Mouse (Mus musculus) naive thymus-derived CD4-positive, alpha-beta T cell, adult 2 months (primary cell): Measurements from ENCODE around the gene Ddx47.

ENCODE experiments used
- DNase-seq: peaks from one replicate; pipeline ENCODE4 v3.0.0-alpha.2; 2011; ENCODE audit warnings: low read depth

Ddx47 gene

GRCm38 (mm10) chr6:135006372-135006771, 5.0 kb upstream of the Ddx47 start:
- no peak for DNase-seq

- no peak for DNase-seq
Observed at GRCm38 (mm10) chr6:135011734-135012116, 313 bp downstream of the Ddx47 start.

DNA sequence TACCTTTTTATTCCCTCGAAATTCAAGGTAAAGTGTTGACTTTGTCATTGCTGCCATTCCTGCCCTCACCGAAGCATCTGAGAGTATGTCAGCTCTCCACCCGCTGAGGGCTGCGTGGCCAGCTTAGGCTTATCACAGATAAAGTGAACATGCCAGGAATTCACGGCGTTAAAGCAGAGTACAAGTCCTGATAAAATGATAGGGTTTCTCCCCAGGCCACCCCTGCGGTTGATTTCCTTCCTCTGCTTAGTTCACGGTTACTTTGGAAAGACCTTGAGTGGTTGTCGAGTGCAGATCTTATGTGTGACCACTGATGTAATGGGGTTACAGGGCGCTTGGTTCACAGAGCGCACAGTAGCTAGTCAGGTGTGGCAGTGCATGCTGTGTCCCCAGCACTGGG, 5.8 kb downstream of the Ddx47 start:
- no peak for DNase-seq

DNA sequence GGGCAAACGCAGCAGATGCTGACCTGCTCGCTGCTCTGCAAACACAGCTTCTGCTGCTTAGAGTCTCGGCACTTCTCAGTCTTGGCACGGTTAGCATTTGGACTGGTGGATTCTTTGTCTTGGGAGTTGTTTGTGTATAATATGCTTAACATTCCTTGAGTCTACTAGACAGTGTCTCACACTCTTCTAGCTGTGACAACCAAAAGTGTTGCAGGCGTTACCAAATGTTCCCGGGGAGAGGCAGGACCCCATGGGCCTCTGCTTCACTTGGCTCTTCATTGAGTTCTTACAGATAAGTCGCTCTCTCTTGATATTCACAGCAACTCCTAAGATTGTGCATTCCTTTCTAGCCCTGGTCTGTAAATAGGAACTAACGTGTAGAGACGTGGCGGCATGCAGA, 8.2 kb downstream of the Ddx47 start:
- no peak for DNase-seq

DNA sequence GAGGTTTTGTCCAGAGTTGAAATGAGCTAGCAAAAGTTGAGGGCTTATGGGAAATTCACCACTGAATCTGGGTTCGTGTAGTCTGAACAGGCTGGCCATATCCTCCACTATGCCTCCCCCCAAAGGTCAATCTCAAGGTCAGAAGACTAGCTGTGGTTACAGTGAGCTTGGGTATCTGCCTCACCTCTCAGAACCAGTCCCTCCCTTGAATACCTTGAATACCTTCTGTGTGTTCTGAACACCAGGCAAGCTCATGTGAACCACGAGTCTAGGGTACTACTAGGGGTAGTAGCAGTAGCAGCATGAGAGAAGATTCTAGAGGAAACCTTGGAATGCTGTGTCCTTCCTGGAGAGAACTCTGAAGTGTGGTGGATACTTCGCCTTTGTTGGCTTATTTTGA, 10.2 kb downstream of the Ddx47 start:
- no peak for DNase-seq

DNA sequence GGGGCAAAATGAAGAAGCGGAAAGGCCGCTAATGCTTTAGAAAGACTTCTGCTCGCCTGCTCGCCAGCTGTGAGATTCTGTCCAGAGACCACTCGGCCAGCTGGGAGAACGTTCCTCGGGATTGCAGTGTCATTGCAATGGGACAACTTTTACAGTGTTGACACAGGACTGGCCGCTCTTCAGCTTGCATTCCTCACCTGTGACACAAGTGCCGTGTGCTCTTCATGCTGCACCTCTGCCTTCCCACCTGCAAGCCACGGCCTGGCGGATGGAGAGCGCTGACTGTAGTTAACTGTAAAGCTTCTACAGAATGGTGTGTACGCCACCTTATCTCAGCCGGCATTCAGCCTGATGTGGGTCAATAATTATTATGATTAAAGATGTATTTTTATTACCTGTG, 12.0 kb downstream of the Ddx47 start:
- DNase-seq, result no peak

DNA sequence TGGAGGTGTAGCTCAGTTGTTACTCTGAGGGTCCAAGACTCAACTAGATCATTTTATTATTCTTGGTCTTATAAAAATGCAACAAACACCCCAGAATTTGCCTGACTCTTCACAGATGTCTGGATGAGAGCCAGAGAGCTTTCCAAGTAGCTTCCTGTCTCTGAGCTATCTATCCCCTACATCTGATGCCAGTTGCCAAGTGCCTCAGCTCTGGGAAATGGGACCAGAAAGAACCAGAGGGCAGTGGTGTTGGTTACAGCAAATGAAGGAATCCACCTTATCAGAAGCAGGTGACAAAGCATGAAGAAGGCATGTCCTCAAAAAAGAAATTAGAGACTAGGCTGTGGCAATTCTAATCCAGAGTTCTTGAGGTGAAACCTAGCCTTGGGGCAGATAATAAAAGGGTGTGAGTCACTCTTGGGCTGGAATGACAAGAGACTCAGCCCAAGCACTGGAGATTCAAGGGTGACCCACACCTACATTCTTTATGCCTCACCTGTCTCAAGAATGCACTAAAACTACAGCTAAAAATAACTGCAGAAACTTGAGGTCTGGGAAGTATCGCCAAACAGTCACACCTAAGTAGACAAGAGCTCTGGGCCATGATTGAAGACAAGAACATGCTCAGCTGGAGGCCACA, 13.5 kb downstream of the Ddx47 start:
- DNase-seq, result no peak

- peak; percentile 51 for DNase-seq
Observed at GRCm38 (mm10) chr6:135026232-135026631, 14.8 kb downstream of the Ddx47 start.

DNA sequence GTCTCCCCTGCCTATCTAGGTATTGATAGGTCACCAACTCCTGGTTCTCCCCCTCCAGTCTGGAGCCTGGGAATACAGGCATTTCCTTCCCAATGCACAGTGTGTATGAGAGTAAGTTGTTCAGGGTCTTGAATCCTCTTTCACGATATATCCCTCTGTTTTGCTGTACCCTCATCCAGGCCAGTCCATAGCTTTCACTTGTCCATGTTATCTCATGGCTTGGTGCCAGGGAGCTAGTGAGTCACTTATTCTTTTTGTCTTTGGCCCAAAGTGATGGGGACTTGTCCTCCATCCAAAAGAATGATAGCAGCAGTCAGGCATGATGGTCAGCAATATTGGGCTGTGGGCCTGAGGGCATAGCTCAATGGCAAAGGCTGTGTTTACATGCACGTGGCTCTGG, 15.3 kb downstream of the Ddx47 start:
- no peak for DNase-seq

GRCm38 (mm10) chr6:135029246-135029645, 17.8 kb downstream of the Ddx47 start:
- no peak for DNase-seq

- DNase-seq, result no peak
Observed at GRCm38 (mm10) chr6:135038674-135039073, 27.3 kb downstream of the Ddx47 start.

DNA sequence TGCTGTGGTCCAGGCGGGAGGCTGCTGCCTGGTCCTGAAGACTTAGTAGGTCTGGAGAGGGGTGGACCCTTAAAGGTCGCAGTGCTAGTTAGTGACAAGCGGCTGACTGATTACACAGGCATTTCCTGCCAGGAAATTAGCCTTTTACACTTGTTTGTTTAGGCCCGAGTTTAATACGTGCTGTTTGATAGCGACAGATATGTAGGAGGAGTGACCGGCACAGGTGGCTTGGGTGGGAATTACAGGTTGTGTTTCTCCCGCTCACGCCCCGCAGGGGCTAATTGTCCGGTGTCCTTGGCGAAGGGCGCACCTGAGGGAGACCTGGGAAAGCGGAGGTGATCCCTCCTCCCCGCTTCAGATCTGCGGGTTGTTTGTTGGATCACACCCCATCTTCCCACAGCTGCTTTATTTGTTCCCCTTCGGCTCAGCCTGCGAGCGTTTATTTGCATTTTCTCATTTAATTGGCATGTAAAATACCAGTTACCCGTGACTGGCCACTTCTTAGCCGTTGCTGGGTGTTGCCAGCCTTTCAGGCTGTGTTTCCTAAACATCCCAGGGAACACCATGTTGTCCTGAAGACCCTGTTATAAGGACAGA, 29.0 kb downstream of the Ddx47 start:
- no peak for DNase-seq

- no peak for DNase-seq
Observed at GRCm38 (mm10) chr6:135041930-135042329, 30.5 kb downstream of the Ddx47 start.

DNA sequence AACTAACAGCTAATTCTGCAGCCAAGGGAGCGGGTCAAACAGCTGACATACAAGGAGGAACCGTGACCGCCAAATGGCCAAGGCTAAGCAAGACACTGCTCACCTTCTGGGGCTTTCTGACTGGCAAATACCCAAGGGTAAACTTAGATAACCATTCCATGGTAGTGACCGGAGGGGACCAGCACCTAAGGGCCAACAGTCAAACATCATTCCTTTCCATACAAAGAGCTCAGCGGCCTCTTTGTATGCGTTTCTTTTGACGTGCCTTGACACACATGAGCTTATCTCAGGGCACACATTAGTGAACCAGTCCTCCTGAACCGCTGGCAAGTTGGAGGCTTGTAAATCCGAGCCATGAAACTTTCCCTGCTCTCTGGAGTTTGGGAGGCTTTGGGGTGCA, 35.9 kb downstream of the Ddx47 start:
- no peak for DNase-seq

- no peak for DNase-seq
Observed at GRCm38 (mm10) chr6:135048509-135048908, 37.1 kb downstream of the Ddx47 start.

DNA sequence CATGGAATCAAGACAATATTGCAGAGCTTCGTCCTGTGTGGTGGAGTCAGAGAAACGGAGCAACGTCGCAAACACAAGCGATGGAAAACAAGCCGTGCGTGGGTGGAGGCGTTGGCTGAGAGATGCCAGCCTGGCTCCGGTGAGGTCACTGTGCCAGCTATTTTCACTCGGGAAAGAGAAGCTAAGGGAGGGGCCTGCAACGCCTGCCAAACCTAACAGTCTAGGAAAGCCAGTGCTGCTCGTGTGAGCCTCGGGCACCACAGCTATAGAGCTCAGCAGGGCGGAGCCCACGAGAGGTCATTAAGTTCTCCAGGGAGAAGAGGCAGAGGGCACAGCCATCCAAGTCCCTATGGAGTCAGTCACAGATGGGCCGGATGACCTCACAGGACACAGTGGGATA, 37.5 kb downstream of the Ddx47 start:
- no peak for DNase-seq

- DNase-seq, result no peak
Observed at GRCm38 (mm10) chr6:135053789-135054188, 42.4 kb downstream of the Ddx47 start.

DNA sequence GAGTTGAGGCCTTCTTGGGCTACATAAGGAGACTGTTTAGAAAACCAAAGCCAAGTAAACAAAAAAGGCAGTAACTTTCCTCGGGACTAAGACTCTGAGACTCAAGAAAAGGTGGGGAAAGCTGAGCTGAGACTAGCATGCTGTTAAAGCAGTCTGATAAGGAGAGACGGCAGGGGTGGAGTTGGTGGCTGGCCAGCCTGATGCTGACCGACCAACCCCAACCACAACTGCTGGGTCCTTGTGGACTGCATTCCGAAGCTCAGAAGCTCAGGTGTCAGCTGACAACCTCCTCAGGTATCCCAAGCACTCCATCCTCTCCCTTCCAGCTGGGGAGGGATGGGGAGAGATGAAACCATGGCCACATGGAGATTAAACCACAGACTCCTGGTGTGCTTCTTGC, 44.5 kb downstream of the Ddx47 start:
- DNase-seq, result no peak

GRCm38 (mm10) chr6:135060728-135061127, 49.3 kb downstream of the Ddx47 start:
- DNase-seq, result no peak

DNA sequence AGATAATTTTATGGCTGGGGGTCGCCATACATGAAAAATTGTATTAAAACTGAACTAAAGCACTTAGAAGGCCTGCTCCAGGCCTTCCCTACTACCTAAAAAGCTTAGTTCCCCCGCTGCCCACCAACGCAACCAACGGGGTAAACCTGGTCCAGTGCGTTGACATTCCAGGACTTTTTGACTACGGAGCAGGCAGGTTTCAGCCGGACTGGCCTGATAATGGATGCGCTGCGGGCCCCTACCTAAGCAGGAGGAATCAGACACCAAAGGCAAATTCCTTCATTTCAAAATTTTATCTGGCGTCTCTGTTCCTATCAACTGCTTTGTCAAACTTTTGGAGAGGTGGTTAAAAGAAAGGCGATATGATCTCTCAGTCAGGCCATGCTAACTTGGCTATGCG, 53.2 kb downstream of the Ddx47 start:
- DNase-seq, result no peak

DNA sequence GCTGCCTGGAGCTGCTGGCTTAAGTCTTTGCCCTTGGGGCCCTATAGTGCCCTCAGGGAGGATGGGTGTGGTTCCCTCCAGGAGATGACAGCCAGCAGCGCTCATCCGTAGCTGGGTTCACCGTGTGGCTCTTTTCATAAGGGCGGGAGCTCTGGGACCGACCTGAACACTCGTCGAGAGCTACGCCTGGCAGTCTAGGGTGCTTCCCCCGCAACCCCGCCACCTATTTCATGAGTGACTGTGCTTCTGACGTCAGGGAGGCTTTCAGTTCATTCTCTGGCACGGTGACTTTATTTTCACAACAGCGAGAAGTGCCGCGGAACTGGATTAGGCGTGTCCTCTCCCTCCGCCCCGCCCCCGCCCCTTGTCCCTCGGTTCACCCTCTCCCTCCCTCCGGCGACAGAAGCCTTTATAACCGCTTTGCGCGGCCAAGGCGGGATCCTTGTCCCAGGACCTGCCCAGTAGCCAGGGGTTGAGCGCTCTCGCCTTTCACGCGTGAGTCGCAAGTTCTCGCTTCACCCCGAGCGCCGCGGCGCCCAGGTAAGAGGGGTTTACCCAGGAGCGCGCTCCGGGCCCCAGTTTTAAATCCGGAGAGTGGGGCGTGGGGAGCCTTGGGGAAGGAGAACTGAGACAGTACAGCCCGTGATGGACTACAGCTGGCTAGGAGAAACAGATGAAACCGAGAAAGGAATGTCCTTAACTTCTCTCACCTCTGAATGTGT, 54.0 kb downstream of the Ddx47 start, which contains the start of gene Gprc5a:
TSS of gene Gprc5a (plus strand) at position 416 of the 722 bp plus-strand sequence.
- DNase-seq, result peak; percentile 69

DNA sequence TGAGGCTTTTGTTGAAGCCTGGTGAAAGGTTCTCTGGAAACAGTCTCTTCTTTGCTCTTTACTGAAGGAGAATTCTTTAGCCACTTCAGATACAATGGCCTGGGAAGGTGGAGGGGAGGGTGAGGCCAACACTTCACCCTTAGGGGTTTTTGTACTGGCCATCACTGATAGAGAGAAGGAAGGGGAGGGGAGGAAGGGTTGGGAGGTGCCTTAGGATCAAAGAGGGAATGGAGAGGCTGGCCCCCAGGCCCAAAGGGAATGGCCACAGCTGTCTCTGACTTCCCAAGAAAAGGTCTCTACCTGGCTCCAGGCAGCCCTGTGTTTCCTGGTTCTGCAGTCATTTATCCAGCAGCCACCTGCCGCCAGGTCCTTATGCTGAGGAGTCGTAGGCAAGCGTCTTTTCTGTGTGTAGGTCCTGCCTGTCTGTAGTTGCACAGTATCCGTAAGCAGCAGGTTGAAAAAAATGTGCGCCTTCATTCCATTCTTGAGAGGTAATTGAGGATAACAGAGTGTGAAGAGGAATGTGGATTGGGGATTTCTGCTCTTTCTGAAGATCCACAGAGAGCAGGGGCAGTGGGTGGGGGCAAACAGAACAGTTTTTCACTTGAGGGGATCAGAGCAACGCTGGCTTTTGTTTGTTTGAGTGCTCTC, 55.5 kb downstream of the Ddx47 start:
- DNase-seq, result no peak

- DNase-seq, result no peak
Observed at GRCm38 (mm10) chr6:135068221-135068620, 56.8 kb downstream of the Ddx47 start.
